Mouse (Mus musculus): ENCODE data around the gene Shisa2. TPM values are rescaled to one million over a fixed set of nuclear protein-coding genes. Genes with fewer than 3 reads are reported as not detected.

Gene Shisa2
- polyA plus RNA-seq, 1 experiment from 2014 or later, result 14.8 TPM

GRCm38 (mm10) chr14:59644896-59645295 is 19.8 kb downstream of the Shisa2 start:
- no peak overlapping the region for H3K9ac ChIP-seq (ENCODE audit: low read length)
- H3K27ac ChIP-seq (replicated peaks in 1 of 2; ENCODE audit: control insufficient read depth in 1 of 2, insufficient read depth in 1 of 2, low read depth in 2 of 2, low read length in 2 of 2), result no peak overlapping the region
- no peaks in the 10 kb centered on the region for H3K36me3 ChIP-seq (ENCODE audit: control insufficient read depth, insufficient read depth, low read length)
- H3K9me3 ChIP-seq (ENCODE audit: control insufficient read depth, low read length), result no peaks in the 10 kb centered on the region
- no peaks in the 10 kb centered on the region for H3K27me3 ChIP-seq (ENCODE audit: control insufficient read depth, insufficient read depth, low read length)
- H3K4me1 ChIP-seq (ENCODE audit: control insufficient read depth in 2 of 2, insufficient read depth in 2 of 2, low read length in 2 of 2), result peaks cover 20 to 27% of the 10 kb centered on the region in 2 experiments; a peak in 3 of 4 replicates
- 73% methylated on average over 3 of the region's 3 CpGs for WGBS
- ATAC-seq (ENCODE audit: insufficient number of reproducible peaks, insufficient read depth, low FRiP score, low read depth), result no peak
- no peak overlapping the region for H3K4me2 ChIP-seq (ENCODE audit: low read length)
- no peak overlapping the region for H3K4me3 ChIP-seq (ENCODE audit: control insufficient read depth in 1 of 2, insufficient read depth in 1 of 2, low read depth in 1 of 2, low read length in 2 of 2)

DNA sequence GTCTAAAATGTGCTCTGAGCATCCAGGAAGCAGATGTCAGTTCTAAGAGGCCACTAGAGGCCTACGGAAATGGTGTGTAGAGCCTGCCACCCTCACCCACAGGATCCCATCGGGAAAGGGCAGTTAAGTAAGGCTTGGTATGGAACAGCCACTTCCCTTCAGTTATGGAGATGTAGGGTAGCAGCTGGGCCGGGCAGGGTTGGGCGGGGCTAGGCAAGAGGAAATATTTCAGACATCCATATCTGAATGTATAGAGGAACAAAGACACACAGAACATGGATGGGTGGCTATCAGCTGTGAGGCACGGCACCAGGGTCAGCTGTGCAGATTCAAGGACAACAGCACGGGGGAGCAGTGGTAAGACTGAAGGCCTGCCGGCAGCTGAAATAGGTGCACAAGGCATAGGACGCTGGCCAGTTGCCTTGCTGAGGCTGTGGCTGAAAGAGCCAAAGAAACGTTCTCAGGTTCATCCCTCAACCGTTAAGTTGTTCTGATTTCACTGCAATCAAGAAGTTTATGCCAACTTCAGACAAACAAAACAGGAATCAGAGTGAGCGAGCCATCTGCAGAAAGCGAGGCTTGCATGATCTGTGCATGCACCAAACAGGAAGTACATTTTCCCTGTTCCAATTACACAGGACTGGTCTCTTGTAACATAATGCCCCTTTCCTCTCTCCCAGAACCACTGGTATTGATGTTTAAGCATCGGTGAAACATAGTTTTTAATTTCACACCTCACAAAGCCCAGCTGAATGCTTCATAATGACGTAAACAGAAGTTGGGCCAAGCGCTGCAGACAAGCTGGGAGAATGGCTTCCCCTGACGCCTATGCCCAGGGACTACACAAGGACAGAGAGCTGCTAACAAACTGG is 22.0 kb downstream of the Shisa2 start:
- Histone ChIP-seq H3K9ac (ENCODE audit: low read length) (no peak overlapping the region), H3K4me2 (ENCODE audit: low read length) (no peak overlapping the region), H3K27ac (replicated peaks in 1 of 2; ENCODE audit: control insufficient read depth in 1 of 2, insufficient read depth in 1 of 2, low read depth in 2 of 2, low read length in 2 of 2) (0 out of 4 replicates have a peak overlapping the region, but pooled peaks of 1 of the 2 experiments have one; percentile 21), H3K36me3 (ENCODE audit: control insufficient read depth, insufficient read depth, low read length) (no peaks in the 10 kb centered on the region), H3K4me1 (ENCODE audit: control insufficient read depth in 2 of 2, insufficient read depth in 2 of 2, low read length in 2 of 2) (peaks cover 20 to 22% of the 10 kb centered on the region in 2 experiments; a peak in 3 of 4 replicates), H3K9me3 (ENCODE audit: control insufficient read depth, low read length) (no peaks in the 10 kb centered on the region), H3K4me3 (ENCODE audit: control insufficient read depth in 1 of 2, insufficient read depth in 1 of 2, low read depth in 1 of 2, low read length in 2 of 2) (no peak overlapping the region), H3K27me3 (ENCODE audit: control insufficient read depth, insufficient read depth, low read length) (no peaks in the 10 kb centered on the region)
- 55% methylated on average over 16 of the region's 16 CpGs for WGBS
- ATAC-seq (ENCODE audit: insufficient number of reproducible peaks, insufficient read depth, low FRiP score, low read depth), result no peak

GRCm38 (mm10) chr14:59648611-59649010 is 23.5 kb downstream of the Shisa2 start:
- no peaks in the 10 kb centered on the region for H3K36me3 ChIP-seq (ENCODE audit: control insufficient read depth, insufficient read depth, low read length)
- ATAC-seq (ENCODE audit: insufficient number of reproducible peaks, insufficient read depth, low FRiP score, low read depth), result no peak
- H3K27me3 ChIP-seq (ENCODE audit: control insufficient read depth, insufficient read depth, low read length), result no peaks in the 10 kb centered on the region
- no peak overlapping the region for H3K4me3 ChIP-seq (ENCODE audit: control insufficient read depth in 1 of 2, insufficient read depth in 1 of 2, low read depth in 1 of 2, low read length in 2 of 2)
- 91% methylated on average over 10 of the region's 10 CpGs for WGBS
- H3K9ac ChIP-seq (ENCODE audit: low read length), result no peak overlapping the region
- peaks cover 18% of the 10 kb centered on the region in 2 experiments; a peak in 3 of 4 replicates for H3K4me1 ChIP-seq (ENCODE audit: control insufficient read depth in 2 of 2, insufficient read depth in 2 of 2, low read length in 2 of 2)
- no peaks in the 10 kb centered on the region for H3K9me3 ChIP-seq (ENCODE audit: control insufficient read depth, low read length)
- no peak overlapping the region for H3K27ac ChIP-seq (replicated peaks in 1 of 2; ENCODE audit: control insufficient read depth in 1 of 2, insufficient read depth in 1 of 2, low read depth in 2 of 2, low read length in 2 of 2)
- no peak overlapping the region for H3K4me2 ChIP-seq (ENCODE audit: low read length)

DNA sequence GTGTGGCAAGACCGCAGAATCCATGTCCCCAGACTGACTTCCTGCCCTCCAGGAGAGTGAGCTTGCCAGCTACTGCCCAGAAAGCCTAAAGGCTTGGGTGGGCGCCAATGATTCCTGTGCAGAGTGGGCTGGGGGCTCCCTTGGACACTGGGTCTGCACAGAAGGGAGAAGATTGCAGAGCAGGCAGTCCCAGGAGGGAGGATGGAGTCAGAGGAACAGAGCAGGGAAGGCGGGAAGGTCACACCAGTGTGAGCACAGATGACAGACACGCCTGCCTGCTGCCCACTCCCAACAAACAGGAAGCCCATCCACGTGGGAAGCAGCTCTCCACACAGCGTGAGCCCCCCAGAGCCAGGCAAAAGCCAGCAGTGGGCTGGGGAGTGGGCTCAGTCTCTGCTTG is 24.2 kb downstream of the Shisa2 start:
- Histone ChIP-seq H3K27me3 (ENCODE audit: control insufficient read depth, insufficient read depth, low read length) (no peaks in the 10 kb centered on the region), H3K4me2 (ENCODE audit: low read length) (no peak overlapping the region), H3K4me3 (ENCODE audit: control insufficient read depth in 1 of 2, insufficient read depth in 1 of 2, low read depth in 1 of 2, low read length in 2 of 2) (no peak overlapping the region), H3K9me3 (ENCODE audit: control insufficient read depth, low read length) (no peaks in the 10 kb centered on the region), H3K9ac (ENCODE audit: low read length) (no peak overlapping the region), H3K27ac (replicated peaks in 1 of 2; ENCODE audit: control insufficient read depth in 1 of 2, insufficient read depth in 1 of 2, low read depth in 2 of 2, low read length in 2 of 2) (no peak overlapping the region), H3K4me1 (ENCODE audit: control insufficient read depth in 2 of 2, insufficient read depth in 2 of 2, low read length in 2 of 2) (peaks cover 11 to 12% of the 10 kb centered on the region in 2 experiments; a peak in 3 of 4 replicates), H3K36me3 (ENCODE audit: control insufficient read depth, insufficient read depth, low read length) (no peaks in the 10 kb centered on the region)
- no peak for ATAC-seq (ENCODE audit: insufficient number of reproducible peaks, insufficient read depth, low FRiP score, low read depth)
- 62% methylated on average over 6 of the region's 6 CpGs for WGBS

DNA sequence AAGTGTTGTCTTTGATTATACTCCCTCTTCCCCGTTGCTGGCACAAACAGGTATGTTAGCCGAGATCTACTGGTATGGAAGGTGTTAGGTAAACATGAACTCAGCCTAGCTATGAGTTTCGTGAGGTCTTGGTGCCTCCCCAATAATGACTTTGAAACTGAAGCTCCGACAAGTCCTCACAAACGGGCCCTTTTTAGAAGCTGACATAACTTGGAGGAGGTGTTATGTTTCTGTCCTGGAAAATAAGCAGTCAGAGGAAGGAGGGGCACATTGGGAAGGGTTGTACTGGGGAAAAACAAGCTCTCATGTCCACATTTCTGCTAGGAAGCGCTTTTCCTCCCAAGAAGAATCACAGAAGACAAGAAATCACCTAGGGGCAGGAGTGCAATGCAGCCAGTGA is 31.5 kb downstream of the Shisa2 start:
- Histone ChIP-seq H3K9ac (ENCODE audit: low read length) (no peak overlapping the region), H3K4me3 (ENCODE audit: control insufficient read depth in 1 of 2, insufficient read depth in 1 of 2, low read depth in 1 of 2, low read length in 2 of 2) (no peak overlapping the region), H3K4me2 (ENCODE audit: low read length) (no peak overlapping the region), H3K36me3 (ENCODE audit: control insufficient read depth, insufficient read depth, low read length) (no peaks in the 10 kb centered on the region), H3K9me3 (ENCODE audit: control insufficient read depth, low read length) (no peaks in the 10 kb centered on the region), H3K27ac (replicated peaks in 1 of 2; ENCODE audit: control insufficient read depth in 1 of 2, insufficient read depth in 1 of 2, low read depth in 2 of 2, low read length in 2 of 2) (no peak overlapping the region), H3K27me3 (ENCODE audit: control insufficient read depth, insufficient read depth, low read length) (no peaks in the 10 kb centered on the region), H3K4me1 (ENCODE audit: control insufficient read depth in 2 of 2, insufficient read depth in 2 of 2, low read length in 2 of 2) (0 out of 4 replicates have a peak, but pooled peaks cover 0 to 3% of the 10 kb centered on the region in 2 experiments)
- WGBS, result 54% methylated on average over 6 of the region's 6 CpGs
- ATAC-seq (ENCODE audit: insufficient number of reproducible peaks, insufficient read depth, low FRiP score, low read depth), result no peak

GRCm38 (mm10) chr14:59657098-59657497 is 32.0 kb downstream of the Shisa2 start:
- no peak overlapping the region for H3K4me2 ChIP-seq (ENCODE audit: low read length)
- 0 out of 4 replicates have a peak, but pooled peaks cover 0 to 3% of the 10 kb centered on the region in 2 experiments for H3K4me1 ChIP-seq (ENCODE audit: control insufficient read depth in 2 of 2, insufficient read depth in 2 of 2, low read length in 2 of 2)
- WGBS, result 83% methylated on average over 1 of the region's 1 CpGs
- no peak overlapping the region for H3K4me3 ChIP-seq (ENCODE audit: control insufficient read depth in 1 of 2, insufficient read depth in 1 of 2, low read depth in 1 of 2, low read length in 2 of 2)
- no peak for ATAC-seq (ENCODE audit: insufficient number of reproducible peaks, insufficient read depth, low FRiP score, low read depth)
- H3K27me3 ChIP-seq (ENCODE audit: control insufficient read depth, insufficient read depth, low read length), result no peaks in the 10 kb centered on the region
- no peak overlapping the region for H3K9ac ChIP-seq (ENCODE audit: low read length)
- no peaks in the 10 kb centered on the region for H3K36me3 ChIP-seq (ENCODE audit: control insufficient read depth, insufficient read depth, low read length)
- H3K9me3 ChIP-seq (ENCODE audit: control insufficient read depth, low read length), result no peaks in the 10 kb centered on the region
- H3K27ac ChIP-seq (replicated peaks in 1 of 2; ENCODE audit: control insufficient read depth in 1 of 2, insufficient read depth in 1 of 2, low read depth in 2 of 2, low read length in 2 of 2), result no peak overlapping the region

GRCm38 (mm10) chr14:59672893-59673515 is 47.9 kb downstream of the Shisa2 start:
- Histone ChIP-seq H3K36me3 (ENCODE audit: control insufficient read depth, insufficient read depth, low read length) (no peaks in the 10 kb centered on the region), H3K4me2 (ENCODE audit: low read length) (no peak overlapping the region), H3K4me3 (ENCODE audit: control insufficient read depth in 1 of 2, insufficient read depth in 1 of 2, low read depth in 1 of 2, low read length in 2 of 2) (no peak overlapping the region), H3K4me1 (ENCODE audit: control insufficient read depth in 2 of 2, insufficient read depth in 2 of 2, low read length in 2 of 2) (peaks cover 0 to 3% of the 10 kb centered on the region in 2 experiments; a peak in 1 of 4 replicates), H3K9me3 (ENCODE audit: control insufficient read depth, low read length) (no peaks in the 10 kb centered on the region), H3K9ac (ENCODE audit: low read length) (no peak overlapping the region), H3K27ac (replicated peaks in 1 of 2; ENCODE audit: control insufficient read depth in 1 of 2, insufficient read depth in 1 of 2, low read depth in 2 of 2, low read length in 2 of 2) (no peak overlapping the region), H3K27me3 (ENCODE audit: control insufficient read depth, insufficient read depth, low read length) (no peaks in the 10 kb centered on the region)
- ATAC-seq (ENCODE audit: insufficient number of reproducible peaks, insufficient read depth, low FRiP score, low read depth), result no peak
- WGBS, result 82% methylated on average over 6 of the region's 6 CpGs
